Mouse (Mus musculus): ENCODE results near the gene Kctd21.
A peak's percentile ranks its signal among the peaks of the same experiment; 100 is the strongest.

Kctd21 gene

GRCm38 (mm10) chr7:97317706-97318105, 14.4 kb upstream of the Kctd21 start:
- no peak for DNase-seq (ENCODE audit: low read depth, low spot score)

- no peak for DNase-seq (ENCODE audit: low read depth, low spot score)
These were observed 7.8 kb upstream of the Kctd21 start for GRCm38 (mm10) chr7:97324342-97324741.

- peak; percentile 40 for DNase-seq (ENCODE audit: low read depth, low spot score)
These were observed 6.8 kb upstream of the Kctd21 start for GRCm38 (mm10) chr7:97325156-97325985.

DNA sequence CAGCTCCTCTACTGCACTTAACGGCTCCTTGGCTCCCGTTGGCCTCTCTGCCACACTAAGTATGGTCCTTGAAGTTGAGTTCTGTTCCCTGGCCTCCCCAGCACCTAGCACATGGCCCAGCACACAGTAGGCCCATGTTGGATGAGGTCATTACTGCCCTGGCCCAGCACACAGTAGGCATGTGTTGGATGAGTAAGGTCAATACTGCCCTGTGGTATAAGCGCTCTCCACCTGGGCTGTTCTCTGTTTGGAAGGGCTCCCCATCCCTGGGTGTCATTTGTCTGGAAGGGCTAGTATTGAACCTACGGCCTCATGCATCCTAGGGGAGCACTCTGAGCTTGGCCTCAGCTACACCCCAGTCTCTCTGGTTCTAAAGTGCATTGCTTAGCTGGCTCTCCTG, 4.8 kb upstream of the Kctd21 start:
- DNase-seq (ENCODE audit: low read depth, low spot score): no peak

- DNase-seq (ENCODE audit: low read depth, low spot score): no peak
These were observed 3.1 kb upstream of the Kctd21 start for GRCm38 (mm10) chr7:97328891-97329588.

- DNase-seq (ENCODE audit: low read depth, low spot score): no peak
These were observed 2.5 kb upstream of the Kctd21 start for GRCm38 (mm10) chr7:97329676-97330075.

DNA sequence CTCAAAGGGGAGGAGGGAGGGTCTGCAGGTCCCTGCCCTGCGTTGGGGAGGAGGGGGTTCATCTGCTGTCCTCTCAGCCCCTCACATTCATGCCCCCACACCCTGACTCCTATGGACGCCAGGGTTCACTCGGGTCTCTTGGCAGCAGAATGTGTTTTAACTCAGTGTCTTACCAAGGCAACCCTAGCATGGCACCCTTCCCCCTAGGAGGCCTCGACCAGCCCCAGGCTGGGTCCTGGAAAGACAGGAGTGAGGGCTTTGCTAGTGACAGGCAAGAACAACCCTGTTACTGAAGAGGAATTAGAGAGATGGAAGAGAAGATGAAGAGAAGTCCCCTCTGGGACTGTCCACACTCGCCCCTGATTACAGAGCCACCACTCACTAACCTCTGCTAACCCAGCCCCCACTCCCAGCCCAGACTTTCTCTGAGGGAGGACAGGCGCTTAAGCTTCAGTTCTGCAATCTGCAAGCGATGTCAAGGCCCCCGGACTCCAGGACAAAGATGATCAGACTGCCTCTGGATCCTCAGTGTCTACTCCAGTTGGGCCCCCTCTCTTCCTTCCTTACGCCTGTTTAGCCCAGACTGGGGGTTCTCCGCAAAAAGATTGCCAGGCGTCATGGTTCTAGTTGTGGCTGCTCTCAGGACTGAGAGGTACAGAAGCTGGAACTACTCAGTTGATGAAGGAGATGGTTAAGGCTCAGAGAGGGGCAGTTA, 1.0 kb upstream of the Kctd21 start:
- no peak for DNase-seq (ENCODE audit: low read depth, low spot score)

DNA sequence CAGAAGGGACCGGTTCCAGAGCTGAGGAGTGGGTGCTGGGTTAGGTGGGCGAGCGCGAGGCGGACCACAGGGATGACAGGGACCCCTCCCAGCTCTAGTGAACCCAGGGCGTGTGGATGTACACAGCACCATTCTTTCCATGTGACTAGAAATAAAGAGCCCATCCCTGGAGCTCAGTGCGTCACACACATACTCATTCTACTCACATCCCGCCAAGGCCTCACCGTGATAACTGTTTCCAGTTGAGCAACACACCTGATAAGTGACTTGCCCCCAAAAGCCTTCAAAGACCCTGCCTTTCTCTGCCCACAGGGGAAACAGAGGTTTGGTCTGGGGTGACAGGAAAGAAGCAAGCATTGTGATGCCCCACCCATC, 527 bp downstream of the Kctd21 start:
- DNase-seq (ENCODE audit: low read depth, low spot score): no peak

GRCm38 (mm10) chr7:97333113-97333898, 1.2 kb downstream of the Kctd21 start:
- no peak for DNase-seq (ENCODE audit: low read depth, low spot score)

DNA sequence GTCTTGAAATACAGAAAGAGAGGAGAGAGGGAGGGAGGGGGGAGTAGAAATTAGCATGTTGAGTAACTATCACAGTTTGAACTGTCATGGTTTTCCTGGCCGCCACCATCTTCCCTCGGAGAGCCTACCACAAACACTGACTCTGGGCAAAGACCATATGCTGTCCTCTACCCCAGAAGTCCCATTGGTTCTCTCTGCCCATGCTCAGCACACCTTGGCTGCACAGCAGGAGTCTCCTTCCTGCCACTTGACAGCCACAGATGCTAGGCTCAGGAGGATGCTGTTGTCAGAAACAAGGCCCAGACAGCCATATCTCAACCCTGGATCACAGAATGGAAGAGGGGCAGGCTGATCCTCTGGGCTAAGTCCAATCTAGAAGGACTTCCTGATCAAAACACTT, 2.3 kb downstream of the Kctd21 start:
- DNase-seq (ENCODE audit: low read depth, low spot score): no peak

- DNase-seq (ENCODE audit: low read depth, low spot score): no peak
These were observed 4.6 kb downstream of the Kctd21 start for GRCm38 (mm10) chr7:97336678-97337077.

DNA sequence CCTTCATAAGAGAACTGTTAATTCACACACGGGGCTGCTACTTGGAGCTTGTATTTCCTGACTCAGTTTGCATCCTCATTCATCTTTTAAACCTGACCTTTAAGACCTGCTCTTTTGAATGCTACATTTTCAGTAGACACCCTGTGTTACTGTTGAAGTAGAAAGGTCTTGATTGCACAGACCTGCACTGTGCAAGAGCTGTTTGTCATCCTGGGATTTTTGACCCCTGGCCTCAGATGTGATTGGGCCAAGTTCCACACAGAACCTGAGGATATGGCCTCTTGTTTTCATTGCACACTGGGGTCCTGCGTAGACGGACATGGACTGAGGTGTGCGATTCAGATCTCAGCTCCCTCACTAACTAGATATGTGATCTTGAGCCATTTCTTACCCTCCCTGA, 6.5 kb downstream of the Kctd21 start:
- no peak for DNase-seq (ENCODE audit: low read depth, low spot score)

GRCm38 (mm10) chr7:97339623-97340022, 7.5 kb downstream of the Kctd21 start:
- no peak for DNase-seq (ENCODE audit: low read depth, low spot score)

- no peak for DNase-seq (ENCODE audit: low read depth, low spot score)
These were observed 9.1 kb downstream of the Kctd21 start for GRCm38 (mm10) chr7:97340907-97341849.

DNA sequence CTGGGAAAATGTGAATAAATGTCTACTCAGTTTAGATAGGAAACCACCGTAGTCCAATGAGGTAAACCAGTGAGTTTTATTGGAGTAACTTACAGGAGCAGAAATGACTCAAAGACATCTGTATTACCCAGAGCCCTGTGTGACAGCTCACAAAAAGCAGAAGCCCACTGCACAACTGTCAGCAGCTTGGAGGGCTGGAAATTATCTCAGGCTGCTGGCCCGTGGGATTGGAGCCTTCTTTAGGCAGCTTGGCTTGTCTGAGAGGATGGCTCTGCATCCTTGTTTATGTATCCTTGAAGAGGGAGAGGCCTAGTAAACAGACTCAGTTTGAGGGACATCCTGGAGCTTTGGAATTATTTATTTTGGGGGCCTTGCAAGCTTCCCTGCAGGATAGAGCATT, 10.8 kb downstream of the Kctd21 start:
- DNase-seq (ENCODE audit: low read depth, low spot score): no peak

GRCm38 (mm10) chr7:97344655-97345054, 12.5 kb downstream of the Kctd21 start:
- no peak for DNase-seq (ENCODE audit: low read depth, low spot score)

GRCm38 (mm10) chr7:97345229-97345871, 13.2 kb downstream of the Kctd21 start:
- no peak for DNase-seq (ENCODE audit: low read depth, low spot score)

GRCm38 (mm10) chr7:97346111-97346821, 14.1 kb downstream of the Kctd21 start:
- DNase-seq (ENCODE audit: low read depth, low spot score): no peak

DNA sequence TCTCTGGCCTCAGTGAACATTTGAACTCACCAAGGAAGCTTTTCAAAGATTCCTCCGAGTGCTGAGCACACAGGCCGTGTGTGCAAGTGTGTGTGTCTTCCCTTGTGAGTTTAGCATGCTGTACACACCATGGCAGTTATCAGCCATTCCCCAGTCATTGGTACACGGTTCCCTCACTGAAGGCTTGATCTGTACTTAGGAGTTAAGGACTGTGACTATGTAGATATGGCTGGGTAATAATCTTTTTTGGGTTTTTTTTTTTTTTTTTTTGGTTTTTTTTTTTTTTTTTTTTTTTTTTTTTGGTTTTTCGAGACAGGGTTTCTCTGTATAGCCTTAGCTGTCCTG, 14.7 kb downstream of the Kctd21 start:
- no peak for DNase-seq (ENCODE audit: low read depth, low spot score)

- no peak for DNase-seq (ENCODE audit: low read depth, low spot score)
These were observed 15.3 kb downstream of the Kctd21 start for GRCm38 (mm10) chr7:97347464-97347863.
